Mouse (Mus musculus) liver, adult 2 months (tissue): Measurements from ENCODE around the gene Uqcc3.

Source experiments
- CTCF ChIP-seq: fragments of 200-500 bp; IDR thresholded peaks from 2 replicates; pipeline ENCODE4 v1.5.1; 2011; ENCODE audit warnings: low read depth, low read length, control low read depth
- POLR2A ChIP-seq: fragments of 200-500 bp; IDR thresholded peaks from 2 replicates; pipeline ENCODE4 v1.6.1; 2011; ENCODE audit warnings: low read length, control low read depth; ENCODE audit not compliant: insufficient read depth; ENCODE audit errors: extremely low read depth

GRCm38 (mm10) chr19:8881034-8881392 lies 290 bp upstream of the Uqcc3 start:
- TF ChIP-seq POLR2A (no peak), CTCF (no peak)
